Mouse (Mus musculus) intestine, embryonic 15.5 days (tissue): Measurements from ENCODE around the gene Gm20388. TPM values are rescaled to one million over a fixed set of nuclear protein-coding genes. Genes with fewer than 3 reads are reported as not detected.
A peak's percentile ranks its signal among the peaks of the same experiment; 100 is the strongest.

Experiments used
- ATAC-seq: fragments of 200-750 bp; cut with Nextera tagmentation; 2 replicates; pipeline ENCODE4 v1.8.0; 2017; ENCODE audit warnings: moderate TSS enrichment, moderate library complexity
- H3K27ac ChIP-seq: fragments of 300-500 bp; sonication (generic); 2 replicates; pipeline ENCODE4 v1.5.1; 2015; ENCODE audit warnings: mild to moderate bottlenecking, inconsistent platforms
- H3K27me3 ChIP-seq: fragments of 300-500 bp; sonication (generic); replicated peaks from 2 replicates; pipeline ENCODE4 v1.6.1; 2015; ENCODE audit warnings: inconsistent platforms
- H3K36me3 ChIP-seq: fragments of 300-500 bp; sonication (generic); 2 replicates; pipeline ENCODE4 v1.6.1; 2015; ENCODE audit warnings: inconsistent platforms
- H3K4me1 ChIP-seq: fragments of 300-500 bp; sonication (generic); replicated peaks from 2 replicates; pipeline ENCODE4 v1.6.1; 2015; ENCODE audit warnings: inconsistent platforms
- H3K4me2 ChIP-seq: fragments of 300-500 bp; sonication (generic); replicated peaks from 2 replicates; pipeline ENCODE4 v1.6.1; 2015; ENCODE audit warnings: mild to moderate bottlenecking, inconsistent platforms
- H3K4me3 ChIP-seq: fragments of 300-500 bp; sonication (generic); replicated peaks from 2 replicates; pipeline ENCODE4 v1.5.1; 2015; ENCODE audit warnings: inconsistent platforms
- H3K9ac ChIP-seq: fragments of 300-500 bp; sonication (generic); 2 replicates; pipeline ENCODE4 v1.6.1; 2015; ENCODE audit warnings: inconsistent platforms
- H3K9me3 ChIP-seq: fragments of 300-500 bp; sonication (generic); 2 replicates; pipeline ENCODE4 v1.6.1; 2016; ENCODE audit warnings: inconsistent platforms
- WGBS: fragments of 180-500 bp; shearing (Covaris S2); methylation state at CpG from one replicate; pipeline ENCODE4 v1.1.7; 2015; 5-methylcytosine and 5-hydroxymethylcytosine counted together
- polyA plus RNA-seq: library from polyadenylated mRNA; unstranded; fragments of >200 nt; fragmentation: Nextera tagmentation; extraction: Ambion mirVana; gene quantifications from 2 replicates; pipeline ENCODE4 v1.2.1, GENCODE M21; 2015

Gene Gm20388
- polyA plus RNA-seq, 1 experiment from 2014 or later, result not detected

DNA sequence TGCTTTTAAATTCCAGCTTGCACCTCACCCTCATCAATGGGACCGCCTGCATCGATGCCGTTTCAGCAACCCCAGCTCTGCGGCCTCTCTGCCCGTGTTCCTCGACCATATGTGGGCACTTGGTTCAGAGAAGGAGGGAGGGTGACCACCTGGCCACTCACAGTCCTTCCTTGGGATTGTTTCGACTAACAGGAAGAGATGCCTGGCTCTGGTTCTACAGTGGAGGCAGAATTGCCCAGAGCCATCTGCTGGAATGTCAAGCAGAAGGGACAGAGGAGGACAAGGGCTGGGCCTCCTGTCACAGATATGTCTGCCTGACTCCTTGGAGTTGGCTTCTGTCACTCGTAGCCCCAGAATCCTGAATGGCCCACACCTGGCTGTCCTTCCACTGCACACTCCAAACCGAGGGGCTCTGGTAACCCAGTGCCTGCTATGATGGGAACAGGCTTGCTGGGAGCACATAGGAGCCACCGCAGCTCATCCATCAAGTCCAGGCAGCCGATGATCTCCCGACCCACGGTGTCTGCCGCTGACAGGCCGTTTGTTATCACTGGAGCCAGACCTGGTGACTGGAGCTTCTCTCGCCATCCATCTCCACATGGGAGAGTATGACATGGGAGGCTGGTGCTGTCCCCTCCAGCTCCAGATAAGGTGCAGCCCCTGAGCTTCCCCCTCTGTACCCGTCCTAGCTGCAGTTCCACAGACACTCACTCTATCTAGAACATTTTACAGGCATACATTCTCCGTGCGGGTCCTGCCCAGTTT lies 2774.6 kb downstream of the Gm20388 start:
- Histone ChIP-seq H3K4me2 (no peak overlapping the region), H3K9ac (no peak overlapping the region), H3K27ac (no peak overlapping the region), H3K9me3 (no peaks in the 10 kb centered on the region), H3K4me1 (no peaks in the 10 kb centered on the region), H3K27me3 (peaks cover 32% of the 10 kb centered on the region), H3K4me3 (no peak overlapping the region), H3K36me3 (no peaks in the 10 kb centered on the region)
- peak; percentile 39; the same call in 1 of the 2 replicates for ATAC-seq
- WGBS, result 45% methylated on average over 19 of the region's 19 CpGs

- no peak overlapping the region for H3K27ac ChIP-seq
- H3K4me2 ChIP-seq, result no peak overlapping the region
- H3K4me3 ChIP-seq, result no peak overlapping the region
- ATAC-seq, result peak; percentile 61; the same call in 1 of the 2 replicates
- H3K9me3 ChIP-seq, result no peaks in the 10 kb centered on the region
- no peaks in the 10 kb centered on the region for H3K36me3 ChIP-seq
- no peaks in the 10 kb centered on the region for H3K4me1 ChIP-seq
- H3K9ac ChIP-seq, result no peak overlapping the region
- WGBS, result 56% methylated on average over 9 of the region's 9 CpGs
- peaks cover 20% of the 10 kb centered on the region; the same call in 1 of the 2 replicates for H3K27me3 ChIP-seq
Measured at GRCm38 (mm10) chr8:122686879-122687278, 2776.2 kb downstream of the Gm20388 start.

- Histone ChIP-seq H3K4me3 (no peak overlapping the region), H3K9ac (no peak overlapping the region), H3K27me3 (peaks cover 18% of the 10 kb centered on the region; the same call in 1 of the 2 replicates), H3K4me1 (no peaks in the 10 kb centered on the region), H3K27ac (no peak overlapping the region), H3K4me2 (no peak overlapping the region), H3K9me3 (no peaks in the 10 kb centered on the region), H3K36me3 (no peaks in the 10 kb centered on the region)
- no peak for ATAC-seq
- 78% methylated on average over 1 of the region's 1 CpGs for WGBS
Measured at GRCm38 (mm10) chr8:122689315-122689714, 2778.7 kb downstream of the Gm20388 start.

DNA sequence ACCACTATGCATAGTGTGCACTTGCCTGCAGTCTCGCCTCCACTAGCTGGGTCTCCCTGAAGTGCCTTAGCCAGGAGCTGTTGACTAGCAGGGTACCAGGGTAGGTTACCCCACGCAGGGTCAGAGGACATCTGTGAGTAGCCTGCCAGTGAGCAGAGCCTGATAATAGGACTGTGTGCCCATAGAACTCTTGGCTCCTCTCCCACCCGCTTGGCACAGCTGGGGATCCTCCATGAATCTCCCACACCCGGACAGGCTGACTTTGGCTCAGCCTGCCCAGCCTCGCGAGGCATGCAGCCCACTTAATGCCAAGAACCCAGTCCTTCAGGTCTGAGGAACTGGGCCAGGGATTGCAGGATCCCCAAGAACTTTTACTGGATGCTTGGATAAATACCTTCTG lies 2780.4 kb downstream of the Gm20388 start:
- no peaks in the 10 kb centered on the region for H3K36me3 ChIP-seq
- H3K9ac ChIP-seq, result no peak overlapping the region
- H3K27me3 ChIP-seq, result 0 out of 2 replicates have a peak, but pooled peaks cover 11% of the 10 kb centered on the region
- no peak overlapping the region for H3K4me2 ChIP-seq
- no peaks in the 10 kb centered on the region for H3K4me1 ChIP-seq
- H3K9me3 ChIP-seq, result no peaks in the 10 kb centered on the region
- no peak for ATAC-seq
- WGBS, result 84% methylated on average over 6 of the region's 6 CpGs
- H3K27ac ChIP-seq, result no peak overlapping the region
- no peak overlapping the region for H3K4me3 ChIP-seq

DNA sequence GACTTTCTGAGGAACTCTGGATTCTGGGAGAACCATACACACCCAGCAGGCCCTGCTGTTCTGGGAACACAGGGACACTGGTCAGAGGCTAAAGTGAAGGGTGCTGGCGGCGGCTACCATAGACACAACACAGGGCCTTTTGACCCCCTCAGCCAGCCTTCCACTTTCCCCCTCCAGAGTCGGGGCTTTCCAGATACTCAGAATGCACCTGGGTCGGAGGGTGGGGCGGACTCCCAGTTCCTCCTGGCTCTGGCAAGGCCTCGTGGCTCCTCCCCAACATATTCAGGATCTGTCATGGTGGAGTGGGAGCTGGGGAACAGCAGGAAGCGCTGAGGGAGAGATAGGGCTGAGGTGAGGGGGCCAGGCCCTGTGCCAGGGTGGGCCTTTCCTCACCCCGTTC lies 2781.5 kb downstream of the Gm20388 start:
- Histone ChIP-seq H3K9me3 (no peaks in the 10 kb centered on the region), H3K27ac (no peak overlapping the region), H3K4me3 (no peak overlapping the region), H3K27me3 (0 out of 2 replicates have a peak, but pooled peaks cover 6% of the 10 kb centered on the region), H3K4me1 (no peaks in the 10 kb centered on the region), H3K36me3 (no peaks in the 10 kb centered on the region), H3K9ac (no peak overlapping the region), H3K4me2 (no peak overlapping the region)
- no peak for ATAC-seq
- 63% methylated on average over 8 of the region's 8 CpGs for WGBS

GRCm38 (mm10) chr8:122695438-122696042 lies 2784.9 kb downstream of the Gm20388 start:
- Histone ChIP-seq H3K27ac (no peak overlapping the region), H3K27me3 (no peaks in the 10 kb centered on the region), H3K36me3 (no peaks in the 10 kb centered on the region), H3K9me3 (no peaks in the 10 kb centered on the region), H3K9ac (no peak overlapping the region), H3K4me1 (no peaks in the 10 kb centered on the region), H3K4me3 (no peak overlapping the region), H3K4me2 (no peak overlapping the region)
- 57% methylated on average over 7 of the region's 7 CpGs for WGBS
- no peak for ATAC-seq

DNA sequence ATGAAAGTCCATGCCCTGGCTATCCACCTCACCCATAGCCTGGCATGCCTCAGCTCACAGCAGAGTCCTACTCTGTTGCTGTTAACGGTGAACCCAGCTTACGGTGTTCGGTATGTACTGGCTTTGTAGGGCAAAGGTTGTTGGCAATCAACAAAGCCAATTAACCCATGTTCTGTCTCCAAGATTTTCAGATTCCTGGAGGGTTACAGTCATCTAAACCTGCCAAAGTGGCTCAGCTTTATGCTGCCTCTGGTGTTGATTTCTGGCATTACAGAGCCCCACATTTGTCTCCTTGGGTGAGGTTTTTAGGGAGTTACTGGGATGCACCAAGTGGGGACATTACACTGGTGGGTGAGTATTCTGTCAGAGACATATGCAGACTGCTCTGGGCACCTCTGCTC lies 2786.5 kb downstream of the Gm20388 start:
- 71% methylated on average over 3 of the region's 3 CpGs for WGBS
- Histone ChIP-seq H3K36me3 (no peaks in the 10 kb centered on the region), H3K4me2 (no peak overlapping the region), H3K4me3 (no peak overlapping the region), H3K9me3 (no peaks in the 10 kb centered on the region), H3K4me1 (no peaks in the 10 kb centered on the region), H3K9ac (no peak overlapping the region), H3K27me3 (no peaks in the 10 kb centered on the region), H3K27ac (no peak overlapping the region)
- ATAC-seq, result no peak

- 0 out of 2 replicates have a peak overlapping the region, but pooled peaks have one; percentile 5 for H3K4me2 ChIP-seq
- no peak for ATAC-seq
Measured at GRCm38 (mm10) chr8:122697586-122697985, 2786.9 kb downstream of the Gm20388 start.

DNA sequence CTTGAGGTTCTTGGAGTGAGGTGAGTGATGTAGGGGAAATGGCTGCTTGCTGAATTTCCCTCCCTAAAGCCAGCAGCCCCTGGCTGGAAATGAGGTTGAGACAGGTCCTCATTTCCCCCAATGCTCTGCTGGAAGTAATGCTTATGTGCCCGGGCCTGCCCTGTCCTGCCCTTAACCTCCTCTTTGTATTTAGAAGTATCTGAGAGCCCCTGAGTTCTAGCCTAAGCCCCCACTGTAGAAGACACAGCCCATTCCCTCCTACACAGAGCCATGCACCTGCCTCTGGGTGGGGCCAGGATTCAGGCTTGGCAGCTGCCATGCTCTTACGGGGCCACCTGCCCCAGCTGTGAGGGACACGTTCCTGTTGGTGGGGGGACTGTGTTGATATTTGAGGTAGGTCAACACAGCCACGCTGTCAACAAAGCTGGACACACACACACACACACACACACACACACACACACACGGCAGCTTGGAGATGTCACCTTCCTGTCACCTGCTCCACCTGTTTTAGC lies 2787.7 kb downstream of the Gm20388 start:
- Histone ChIP-seq H3K4me2 (peak overlapping the region; percentile 14; the same call in 1 of the 2 replicates), H3K27me3 (no peaks in the 10 kb centered on the region), H3K4me1 (no peaks in the 10 kb centered on the region), H3K36me3 (no peaks in the 10 kb centered on the region), H3K9ac (no peak overlapping the region), H3K9me3 (no peaks in the 10 kb centered on the region), H3K4me3 (peak overlapping the region; percentile 9; the same call in 1 of the 2 replicates), H3K27ac (no peak overlapping the region)
- WGBS, result 55% methylated on average over 5 of the region's 5 CpGs
- 0 out of 2 replicates have a peak, but pooled peaks have one; percentile 22 for ATAC-seq

More at GRCm38 (mm10) chr8:122697586-122697985, 2786.9 kb downstream of the Gm20388 start:
- WGBS, result 74% methylated on average over 6 of the region's 6 CpGs
- Histone ChIP-seq H3K9me3 (no peaks in the 10 kb centered on the region), H3K36me3 (no peaks in the 10 kb centered on the region), H3K27ac (no peak overlapping the region), H3K4me3 (no peak overlapping the region), H3K4me1 (no peaks in the 10 kb centered on the region), H3K9ac (no peak overlapping the region), H3K27me3 (no peaks in the 10 kb centered on the region)

DNA sequence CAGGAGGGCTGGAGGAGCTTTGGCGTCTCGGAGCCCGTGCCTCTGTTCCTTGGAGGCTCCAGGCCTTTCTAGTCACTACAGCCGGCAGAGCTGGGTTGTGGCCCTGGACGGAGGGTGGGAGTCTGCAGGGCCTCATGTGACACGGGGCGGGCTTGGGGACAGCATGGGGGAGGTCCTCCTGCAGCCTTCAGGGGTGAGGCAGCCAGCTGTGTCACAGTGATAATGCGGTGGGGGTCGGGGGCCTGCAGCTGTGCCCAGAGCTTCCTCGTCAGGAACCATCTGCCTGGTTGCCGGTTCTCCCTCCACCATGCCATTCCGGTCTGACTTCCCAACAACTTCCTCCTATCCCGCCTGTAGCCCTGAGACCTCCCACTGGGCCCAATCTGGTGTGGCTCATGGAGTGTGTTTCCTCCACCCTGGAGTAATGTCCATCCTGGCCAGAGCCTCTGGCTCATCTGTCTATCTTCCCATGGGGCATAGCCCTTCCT lies 2788.4 kb downstream of the Gm20388 start, which contains the start of gene Cbfa2t3:
Gene Cbfa2t3, minus strand, starts transcription at position 105 of the 488 bp plus-strand sequence.
- no peaks in the 10 kb centered on the region for H3K9me3 ChIP-seq
- H3K27me3 ChIP-seq, result no peaks in the 10 kb centered on the region
- ATAC-seq, result peak; percentile 47; the same call in 1 of the 2 replicates
- 48% methylated on average over 13 of the region's 13 CpGs for WGBS
- H3K27ac ChIP-seq, result no peak within 1 kb of the TSS; the same call in 1 of the 2 replicates
- H3K36me3 ChIP-seq, result no peaks in the 10 kb centered on the region
- H3K4me1 ChIP-seq, result no peaks in the 10 kb centered on the region
- no peak within 1 kb of the TSS for H3K9ac ChIP-seq
- peak within 1 kb of the TSS; percentile 14 for H3K4me2 ChIP-seq
- peak within 1 kb of the TSS; percentile 9 for H3K4me3 ChIP-seq

DNA sequence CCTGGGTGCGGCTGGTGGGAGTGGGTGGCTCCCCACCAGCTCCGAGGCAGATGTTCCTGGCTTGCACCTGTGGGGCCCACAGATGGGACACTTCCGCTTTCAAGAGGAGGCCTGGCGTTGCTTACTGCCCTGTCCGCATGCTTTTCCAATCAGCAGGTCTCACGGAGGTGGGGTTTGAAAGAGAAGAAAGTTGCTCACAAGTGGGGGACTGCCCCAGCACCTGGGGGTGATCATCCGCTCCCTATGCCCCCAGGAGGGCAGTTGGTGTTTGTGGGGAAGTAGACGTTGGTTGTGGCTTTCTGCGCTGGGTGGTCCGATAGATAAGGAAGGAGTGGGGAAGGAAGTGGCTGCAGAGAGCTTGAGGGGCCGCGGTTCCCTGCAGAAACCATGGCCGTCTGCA lies 2790.0 kb downstream of the Gm20388 start:
- Histone ChIP-seq H3K4me2 (no peak overlapping the region), H3K27ac (no peak overlapping the region), H3K4me1 (peaks cover under 1% of the 10 kb centered on the region; the same call in 1 of the 2 replicates), H3K4me3 (no peak overlapping the region), H3K9ac (no peak overlapping the region), H3K27me3 (no peaks in the 10 kb centered on the region), H3K9me3 (no peaks in the 10 kb centered on the region), H3K36me3 (no peaks in the 10 kb centered on the region)
- no peak for ATAC-seq
- 54% methylated on average over 13 of the region's 13 CpGs for WGBS
